Mouse (Mus musculus) CH12.LX (cell line): ENCODE measurements around the gene Nol9. TPM values are rescaled to one million over a fixed set of nuclear protein-coding genes. Genes with fewer than 3 reads are reported as not detected.

ENCODE experiments used
- DNase-seq: peaks from one replicate; pipeline ENCODE4 v3.0.0-alpha.2; 2013; ENCODE audit errors: extremely low read depth
- H3K27ac ChIP-seq: 2 replicates; pipeline ENCODE4 v1.5.1; 2012; ENCODE audit warnings: low read depth, mild to moderate bottlenecking, control low read depth, moderate library complexity; ENCODE audit not compliant: insufficient read depth
- H3K27me3 ChIP-seq: replicated peaks from 2 replicates; pipeline ENCODE3; 2012; ENCODE audit warnings: inconsistent platforms
- H3K36me3 ChIP-seq, 2 experiments: replicated peaks in 1 of 2; 2 replicates each; pipeline versions ENCODE3 to v1.6.1; 2012; ENCODE audit warnings: inconsistent platforms in 1 of 2, low read length in 1 of 2, mild to moderate bottlenecking in 1 of 2, mixed read lengths in 1 of 2, moderate library complexity in 1 of 2; ENCODE audit not compliant: control insufficient read depth in 1 of 2, insufficient read depth in 1 of 2
- H3K4me1 ChIP-seq, 2 experiments: 2 replicates each; pipeline ENCODE4 v1.6.1; 2012; ENCODE audit warnings: inconsistent platforms in 1 of 2, moderate library complexity in 1 of 2; ENCODE audit not compliant: insufficient read depth in 2 of 2, control insufficient read depth in 1 of 2
- H3K4me2 ChIP-seq: 2 replicates; pipeline ENCODE4 v1.6.1; 2012; ENCODE audit warnings: low read depth, mild to moderate bottlenecking, control low read depth; ENCODE audit not compliant: poor library complexity, insufficient read depth, severe bottlenecking
- H3K4me3 ChIP-seq, 3 experiments: fragments of 150-350 bp in 1 of 3; sonication (generic) in 1 of 3; replicated peaks in 1 of 3; 2 replicates each; pipeline versions ENCODE3 to v1.5.1; 2011 to 2012; ENCODE audit warnings: low read depth in 2 of 3, low read length in 2 of 3, mild to moderate bottlenecking in 2 of 3, moderate library complexity in 2 of 3, control low read depth in 1 of 3, improper control_type of control experiment in 1 of 3, inconsistent platforms in 1 of 3, mixed read lengths in 1 of 3; ENCODE audit not compliant: poor library complexity in 1 of 3
- H3K79me2 ChIP-seq: replicated peaks from 2 replicates; pipeline ENCODE4 v1.6.1; 2012; ENCODE audit warnings: mild to moderate bottlenecking, moderate library complexity; ENCODE audit not compliant: control insufficient read depth, poor library complexity, insufficient read depth, severe bottlenecking; ENCODE audit errors: extremely low read depth
- H3K9ac ChIP-seq: 2 replicates; pipeline ENCODE4 v1.6.1; 2012; ENCODE audit warnings: low read depth, mild to moderate bottlenecking, control low read depth, moderate library complexity; ENCODE audit not compliant: insufficient read depth
- H3K9me3 ChIP-seq: replicated peaks from 2 replicates; pipeline ENCODE3; 2012; ENCODE audit warnings: low read length, inconsistent platforms, mixed read lengths
- CHD2 ChIP-seq: IDR thresholded peaks from 2 replicates; pipeline ENCODE4 v1.6.1; 2011; ENCODE audit warnings: low read length, improper control_type of control experiment
- CTCF ChIP-seq, 2 experiments: IDR thresholded peaks in 1 of 2; conservative IDR thresholded peaks in 1 of 2; 2 replicates each; pipeline ENCODE4 v1.5.1; 2011 to 2012; ENCODE audit warnings: low read depth in 2 of 2, low read length in 2 of 2, improper control_type of control experiment in 1 of 2, inconsistent platforms in 1 of 2, mild to moderate bottlenecking in 1 of 2, moderate library complexity in 1 of 2
- ELF1 ChIP-seq: IDR thresholded peaks from 2 replicates; pipeline ENCODE4 v1.6.1; 2014; ENCODE audit warnings: low read depth, mild to moderate bottlenecking, inconsistent platforms, low read length, improper control_type of control experiment
- EP300 ChIP-seq: IDR thresholded peaks from 2 replicates; pipeline ENCODE4 v1.6.1; 2011; ENCODE audit warnings: low read length, improper control_type of control experiment
- ETS1 ChIP-seq: conservative IDR thresholded peaks from 2 replicates; pipeline ENCODE4 v1.6.1; 2012; ENCODE audit warnings: low read depth, mild to moderate bottlenecking, inconsistent platforms, low read length, improper control_type of control experiment, moderate library complexity
- GABPA ChIP-seq: IDR thresholded peaks from 2 replicates; pipeline ENCODE4 v1.6.1; 2012; ENCODE audit warnings: low read depth, low read length, improper control_type of control experiment, inconsistent platforms; ENCODE audit not compliant: insufficient replicate concordance
- HCFC1 ChIP-seq: IDR thresholded peaks from 2 replicates; pipeline ENCODE4 v1.6.1; 2012; ENCODE audit warnings: low read depth, mild to moderate bottlenecking, inconsistent platforms, low read length, improper control_type of control experiment
- IRF4 ChIP-seq: IDR thresholded peaks from 2 replicates; pipeline ENCODE4 v1.6.1; 2014; ENCODE audit warnings: low read depth, mild to moderate bottlenecking, inconsistent platforms, low read length, improper control_type of control experiment
- JUN ChIP-seq: IDR thresholded peaks from 2 replicates; pipeline ENCODE4 v1.6.1; 2011; ENCODE audit warnings: low read depth, mild to moderate bottlenecking, low read length, improper control_type of control experiment, moderate library complexity; ENCODE audit not compliant: insufficient read depth
- KAT2A ChIP-seq: IDR thresholded peaks from 2 replicates; pipeline ENCODE4 v1.6.1; 2012; ENCODE audit warnings: low read length, improper control_type of control experiment, inconsistent platforms; ENCODE audit not compliant: insufficient replicate concordance
- MAFK ChIP-seq: IDR thresholded peaks from 2 replicates; pipeline ENCODE4 v1.6.1; 2011; ENCODE audit warnings: low read length, improper control_type of control experiment; ENCODE audit not compliant: insufficient replicate concordance
- MAX ChIP-seq: IDR thresholded peaks from 2 replicates; pipeline ENCODE4 v1.6.1; 2011; ENCODE audit warnings: low read length, improper control_type of control experiment
- MXI1 ChIP-seq: IDR thresholded peaks from 2 replicates; pipeline ENCODE4 v1.6.1; 2011; ENCODE audit warnings: mild to moderate bottlenecking, low read depth, low read length, improper control_type of control experiment
- MYC ChIP-seq: IDR thresholded peaks from 2 replicates; pipeline ENCODE4 v1.6.1; 2011; ENCODE audit warnings: low read depth, mild to moderate bottlenecking, improper control_type of control experiment, low read length
- NELFE ChIP-seq: IDR thresholded peaks from 2 replicates; pipeline ENCODE4 v1.6.1; 2011; ENCODE audit warnings: low read depth, low read length, improper control_type of control experiment
- NRF1 ChIP-seq: IDR thresholded peaks from 2 replicates; pipeline ENCODE4 v1.6.1; 2014; ENCODE audit warnings: low read depth, mild to moderate bottlenecking, inconsistent platforms, low read length, improper control_type of control experiment, moderate library complexity
- PAX5 ChIP-seq: IDR thresholded peaks from 2 replicates; pipeline ENCODE4 v1.6.1; 2012; ENCODE audit warnings: low read length, inconsistent platforms, mixed read lengths
- POLR2AphosphoS2 ChIP-seq: IDR thresholded peaks from 2 replicates; pipeline ENCODE4 v1.6.1; 2011; ENCODE audit warnings: low read depth, low read length, improper control_type of control experiment
- RAD21 ChIP-seq: IDR thresholded peaks from 2 replicates; pipeline ENCODE4 v1.6.1; 2011; ENCODE audit warnings: low read depth, mild to moderate bottlenecking, low read length, improper control_type of control experiment, moderate library complexity
- RCOR1 ChIP-seq: conservative IDR thresholded peaks from 2 replicates; pipeline ENCODE4 v1.6.1; 2012; ENCODE audit warnings: low read depth, mild to moderate bottlenecking, inconsistent platforms, low read length, improper control_type of control experiment
- SIN3A ChIP-seq: IDR thresholded peaks from 2 replicates; pipeline ENCODE4 v1.6.1; 2012; ENCODE audit warnings: low read length, improper control_type of control experiment, inconsistent platforms
- SMC3 ChIP-seq: IDR thresholded peaks from 2 replicates; pipeline ENCODE4 v1.6.1; 2011; ENCODE audit warnings: low read depth, low read length, improper control_type of control experiment
- TBP ChIP-seq: conservative IDR thresholded peaks from 2 replicates; pipeline ENCODE4 v1.6.1; 2011; ENCODE audit warnings: low read depth, low read length, improper control_type of control experiment
- TCF12 ChIP-seq: IDR thresholded peaks from 2 replicates; pipeline ENCODE4 v1.6.1; 2014; ENCODE audit warnings: low read depth, mild to moderate bottlenecking, inconsistent platforms, low read length, improper control_type of control experiment
- UBTF ChIP-seq: IDR thresholded peaks from 2 replicates; pipeline ENCODE4 v1.6.1; 2012; ENCODE audit warnings: low read depth, mild to moderate bottlenecking, inconsistent platforms, low read length, improper control_type of control experiment, moderate library complexity
- USF1 ChIP-seq: IDR thresholded peaks from 2 replicates; pipeline ENCODE4 v1.6.1; 2014; ENCODE audit warnings: low read depth, mild to moderate bottlenecking, inconsistent platforms, low read length, improper control_type of control experiment
- USF2 ChIP-seq: conservative IDR thresholded peaks from 2 replicates; pipeline ENCODE4 v1.6.1; 2011; ENCODE audit warnings: low read depth, low read length, improper control_type of control experiment
- ZC3H11A ChIP-seq: IDR thresholded peaks from 2 replicates; pipeline ENCODE4 v1.6.1; 2012; ENCODE audit warnings: low read depth, mild to moderate bottlenecking, inconsistent platforms, low read length, improper control_type of control experiment
- ZNF384 ChIP-seq: IDR thresholded peaks from 2 replicates; pipeline ENCODE4 v1.6.1; 2012; ENCODE audit warnings: low read depth, low read length, improper control_type of control experiment, inconsistent platforms
- dilution Hi-C: fragments of 300-500 bp; cut with MboI; formaldehyde crosslinking; loops from 2 replicates; pipeline ENCODE4 v1.14.3; 2020; ENCODE audit warnings: low sequenced_read_pairs; ENCODE audit not compliant: extremely low pct_unique_long_range_greater_than_20kb, extremely low pct_ligation_motif_present
- in situ Hi-C: fragments of 300-500 bp; cut with MboI; formaldehyde crosslinking; loops from 3 replicates; pipeline ENCODE4 v1.14.3; 2019; ENCODE audit warnings: low sequenced_read_pairs, low pct_ligation_motif_present, low pct_unique_long_range_greater_than_20kb, mixed read lengths
- polyA plus RNA-seq: library from polyadenylated mRNA; unstranded; fragments of >175 nt; gene quantifications from 2 replicates; pipeline ENCODE4 v1.2.1, GENCODE M21; 2012; ENCODE audit warnings: low read depth; ENCODE audit not compliant: insufficient read length
- total RNA-seq, 2 experiments: library from RNA; depleted of rRNA; stranded (reverse); fragments of 300-350 nt in 1 of 2; fragments of >200 nt in 1 of 2; gene quantifications; 2 replicates each; pipeline ENCODE4 v1.2.3; 2012 to 2014

The Nol9 gene
- total and polyA plus RNA-seq, 3 experiments = 44.7 to 60.5 (median 44.8) TPM

- Histone ChIP-seq H3K27me3 (no peaks in the 10 kb centered on the region), H3K4me2 (no peak overlapping the region), H3K79me2 (peaks cover 19% of the 10 kb centered on the region), H3K9me3 (no peaks in the 10 kb centered on the region), H3K36me3 (peaks cover 59 to 97% of the 10 kb centered on the region in 2 experiments), H3K4me3 (no peak overlapping the region), H3K27ac (no peak overlapping the region), H3K9ac (no peak overlapping the region), H3K4me1 (peaks cover 11 to 22% of the 10 kb centered on the region in 2 experiments)
- dilution Hi-C loops (no loop called here), in situ Hi-C loops (no loop called here)
- DNase-seq = no peak
- TF ChIP-seq IRF4 (no peak), ELF1 (no peak), MAX (no peak), MXI1 (no peak), NELFE (no peak), RAD21 (peak; percentile 7), TBP (no peak), MAFK (peak; percentile 85), CTCF (conservative IDR thresholded peaks at IDR 0.05 in 1 of 2, IDR thresholded peaks at IDR 0.05 in 1 of 2; ENCODE audit: low read depth in 2 of 2, low read length in 2 of 2) (peak in 1 of 2 experiments; percentile 43; a peak in 2 of 4 replicates), NRF1 (no peak), MYC (no peak), JUN (no peak), HCFC1 (no peak), POLR2AphosphoS2 (no peak), EP300 (no peak), ZC3H11A (no peak), PAX5 (no peak), CHD2 (no peak), UBTF (no peak), KAT2A (no peak), SIN3A (no peak), USF1 (no peak), TCF12 (no peak), GABPA (no peak)
Measured at GRCm38 (mm10) chr4:152021568-152022097, 17.5 kb upstream of the Nol9 start.

- no peak for DNase-seq
- Histone ChIP-seq H3K4me2 (no peak overlapping the region), H3K4me1 (peaks cover 11 to 24% of the 10 kb centered on the region in 2 experiments), H3K9me3 (no peaks in the 10 kb centered on the region), H3K4me3 (no peak overlapping the region), H3K9ac (no peak overlapping the region), H3K27me3 (no peaks in the 10 kb centered on the region), H3K36me3 (peaks cover 59 to 88% of the 10 kb centered on the region in 2 experiments), H3K27ac (no peak overlapping the region), H3K79me2 (peaks cover 21% of the 10 kb centered on the region)
- in situ Hi-C loops (no loop called here), dilution Hi-C loops (no loop called here)
- TF ChIP-seq RCOR1 (no peak), IRF4 (no peak), TCF12 (no peak), TBP (no peak), MAX (no peak), ZNF384 (no peak), MXI1 (no peak), JUN (no peak), SMC3 (no peak), USF2 (no peak), CTCF (conservative IDR thresholded peaks at IDR 0.05 in 1 of 2, IDR thresholded peaks at IDR 0.05 in 1 of 2; ENCODE audit: low read depth in 2 of 2, low read length in 2 of 2) (no peak), SIN3A (no peak), ETS1 (no peak), RAD21 (no peak)
Measured at GRCm38 (mm10) chr4:152022506-152022905, 16.6 kb upstream of the Nol9 start.
